Mouse (Mus musculus) lung, postnatal 36 days (tissue): ENCODE data around the gene Cdc40.
"Not testable (repeated sequence)": the region's sequence is repeated elsewhere in the genome, so short reads cannot be mapped to it uniquely, and the experiment has no call there.

Source experiments
- DNase-seq: peaks from one replicate; pipeline ENCODE4 v3.0.0; 2022; ENCODE audit warnings: mixed read lengths

Gene Cdc40

GRCm38 (mm10) chr10:40857599-40857998 lies 25.5 kb downstream of the Cdc40 start:
- no peak for DNase-seq

DNA sequence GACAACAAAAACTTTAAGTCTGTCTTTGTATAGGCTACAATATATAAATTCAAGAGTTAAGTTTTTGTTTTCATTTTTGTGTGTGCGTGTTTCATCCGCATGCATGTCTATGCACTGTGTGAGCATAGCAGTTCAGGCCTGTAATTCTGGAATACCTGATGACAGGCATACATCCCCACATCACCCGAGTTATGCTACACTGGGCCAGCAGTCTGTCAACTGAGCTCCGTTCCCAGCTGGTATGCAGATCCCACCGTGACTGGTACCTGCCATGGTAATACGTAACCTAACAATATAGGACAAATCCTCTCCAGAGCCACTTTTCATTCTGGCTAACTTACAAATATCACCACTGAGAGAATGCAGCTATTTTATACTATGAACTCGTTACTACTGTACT lies 26.4 kb downstream of the Cdc40 start:
- DNase-seq: no peak

DNA sequence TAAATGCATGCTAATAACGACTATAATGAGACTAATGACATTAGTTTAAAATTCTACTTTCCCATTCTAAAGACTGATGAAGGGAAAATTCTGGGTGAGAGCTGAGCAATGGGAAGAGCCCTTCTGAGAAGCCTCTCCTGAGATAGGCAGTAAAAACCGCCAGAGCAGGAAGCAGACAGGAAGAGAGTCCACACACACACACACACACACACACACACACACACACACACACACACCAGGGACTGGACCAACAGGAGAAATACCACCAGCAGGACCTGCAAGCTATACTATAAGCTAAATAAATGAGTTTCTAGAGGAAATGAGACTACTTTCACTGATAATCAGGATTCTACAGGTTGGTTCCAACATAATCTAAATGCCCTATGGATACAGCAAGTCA lies 27.5 kb downstream of the Cdc40 start:
- DNase-seq: peak; percentile 13

DNA sequence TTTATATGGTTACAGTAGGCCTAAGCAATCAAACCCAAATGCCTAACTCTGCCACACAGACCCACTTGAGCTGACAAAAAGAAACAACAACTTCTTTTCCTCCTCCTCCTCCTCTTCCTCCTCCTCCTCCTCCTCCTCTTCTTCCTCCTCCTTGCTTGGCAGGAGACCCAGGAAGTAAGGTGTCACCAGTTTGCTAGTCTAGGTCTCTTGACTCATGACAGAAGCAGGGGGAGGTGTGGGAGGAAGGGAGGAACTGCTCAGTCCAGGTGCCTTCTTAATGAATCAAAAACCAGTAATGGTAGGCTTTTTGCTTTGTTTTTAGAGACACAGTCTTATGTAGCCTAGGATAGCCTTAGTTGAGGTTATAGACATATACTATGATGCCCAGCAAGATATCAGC lies 32.0 kb downstream of the Cdc40 start:
- DNase-seq: no peak

GRCm38 (mm10) chr10:40850644-40851043 lies 32.5 kb downstream of the Cdc40 start:
- DNase-seq: no peak

GRCm38 (mm10) chr10:40847176-40847874 lies 35.8 kb downstream of the Cdc40 start:
- DNase-seq: no peak

DNA sequence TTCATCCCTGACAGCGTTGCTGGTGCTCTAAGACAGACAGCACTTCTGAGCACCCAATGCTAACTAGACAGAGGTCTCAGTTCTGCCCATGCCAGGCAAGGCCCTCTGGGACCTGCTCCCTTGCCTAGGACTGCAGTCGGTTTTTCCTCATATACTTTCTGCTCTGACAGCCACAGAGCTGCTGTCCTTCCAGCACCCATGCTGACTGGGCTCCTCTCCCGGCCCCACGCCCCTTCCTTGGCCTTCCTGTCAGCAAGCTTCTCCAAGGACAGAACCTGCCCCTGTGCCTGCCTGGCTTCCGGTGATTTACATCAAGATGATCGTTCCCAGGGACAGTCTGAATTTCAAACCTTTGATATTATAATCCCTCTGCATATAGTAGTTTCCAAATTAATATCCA lies 37.5 kb downstream of the Cdc40 start:
- DNase-seq: no peak

DNA sequence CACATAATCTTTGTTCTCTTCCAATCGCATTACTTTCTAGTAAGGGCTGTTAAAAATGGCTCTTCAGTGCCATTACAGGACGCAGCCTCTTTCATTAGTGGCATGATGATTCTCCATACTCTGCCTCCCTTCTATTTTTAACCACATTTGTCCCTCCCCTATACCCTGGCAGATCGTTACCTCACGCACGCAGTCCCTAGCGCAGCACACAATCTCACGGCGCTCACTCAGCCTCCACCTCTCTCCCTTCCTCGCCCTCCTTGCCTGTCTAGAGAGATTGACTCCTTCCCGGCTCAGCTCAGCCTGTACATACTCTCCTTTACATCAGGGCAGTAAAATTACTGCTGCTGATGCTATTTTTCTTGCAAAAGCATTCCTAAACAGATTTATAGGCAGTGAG lies 38.6 kb downstream of the Cdc40 start:
- no peak for DNase-seq

DNA sequence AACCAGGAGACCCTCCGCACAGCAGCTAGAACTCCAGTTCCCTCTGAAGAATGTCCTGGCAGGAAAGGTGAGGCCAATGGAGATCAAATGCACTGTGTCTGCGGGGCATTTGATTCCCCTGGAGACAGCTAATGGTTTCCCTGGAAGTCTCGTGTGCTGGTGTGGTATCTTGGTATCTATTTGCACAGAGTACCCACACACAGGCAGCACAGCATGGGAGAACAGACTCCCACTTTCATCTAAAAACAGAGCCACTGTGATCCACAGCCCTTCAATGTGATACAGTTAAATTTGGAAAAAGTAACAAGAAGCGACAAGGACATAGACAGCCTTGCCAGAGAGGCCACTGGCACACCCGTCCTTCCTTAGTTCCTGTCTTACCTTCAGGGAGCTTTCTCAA lies 39.3 kb downstream of the Cdc40 start:
- no peak for DNase-seq

GRCm38 (mm10) chr10:40840086-40840485 lies 43.0 kb downstream of the Cdc40 start:
- DNase-seq: no peak

GRCm38 (mm10) chr10:40831267-40831666 lies 51.8 kb downstream of the Cdc40 start:
- DNase-seq: no peak

DNA sequence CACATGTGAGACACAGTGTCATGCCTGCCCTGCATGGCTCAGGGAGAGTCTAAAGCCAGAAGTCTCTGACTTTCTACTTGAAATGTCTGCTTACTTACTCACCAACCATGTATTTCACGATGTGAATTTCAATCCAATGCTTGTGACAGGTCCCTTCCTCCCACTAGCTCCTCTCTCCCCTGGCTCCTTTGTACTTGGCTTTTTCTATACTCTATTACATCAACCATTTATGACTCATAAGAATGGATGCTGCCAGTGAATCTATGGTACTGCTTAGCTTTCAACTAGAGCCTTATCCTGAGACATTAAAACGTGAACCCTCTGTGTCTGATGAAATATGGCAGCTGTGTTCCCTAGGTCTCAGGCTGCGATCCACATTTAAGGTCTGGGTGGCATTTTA lies 52.8 kb downstream of the Cdc40 start:
- no peak for DNase-seq

DNA sequence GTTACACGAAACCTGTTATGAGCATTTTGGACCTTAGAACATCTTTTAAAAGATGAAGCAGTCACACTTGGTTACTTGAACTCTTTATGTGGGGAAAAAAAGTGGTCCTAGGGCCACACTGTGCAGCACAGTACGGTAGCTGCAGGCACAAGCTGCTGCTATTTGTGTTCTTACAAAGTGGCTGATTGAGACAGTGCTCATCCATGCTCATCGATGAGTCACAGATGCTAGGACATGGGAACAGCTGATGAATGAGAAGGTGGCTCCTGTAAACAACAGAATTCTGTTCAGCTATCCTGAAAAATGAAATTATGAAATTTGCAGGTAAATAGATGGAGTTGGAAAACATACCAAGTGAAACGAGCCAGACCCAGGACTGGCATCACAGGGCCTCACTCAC lies 55.4 kb downstream of the Cdc40 start:
- DNase-seq: no peak

GRCm38 (mm10) chr10:40825952-40826351 lies 57.2 kb downstream of the Cdc40 start:
- DNase-seq: no peak

- DNase-seq: no peak
Observed at GRCm38 (mm10) chr10:40816471-40816870, 66.6 kb downstream of the Cdc40 start.

- no peak for DNase-seq
Observed at GRCm38 (mm10) chr10:40813627-40814026, 69.5 kb downstream of the Cdc40 start.

- not testable (repeated sequence) for DNase-seq
Observed at GRCm38 (mm10) chr10:40809411-40809910, 73.7 kb downstream of the Cdc40 start.

- no peak for DNase-seq
Observed at GRCm38 (mm10) chr10:40806221-40806620, 76.9 kb downstream of the Cdc40 start.

- no peak for DNase-seq
Observed at GRCm38 (mm10) chr10:40805221-40805620, 77.9 kb downstream of the Cdc40 start.

- DNase-seq: no peak
Observed at GRCm38 (mm10) chr10:40792115-40792514, 91.0 kb downstream of the Cdc40 start.

DNA sequence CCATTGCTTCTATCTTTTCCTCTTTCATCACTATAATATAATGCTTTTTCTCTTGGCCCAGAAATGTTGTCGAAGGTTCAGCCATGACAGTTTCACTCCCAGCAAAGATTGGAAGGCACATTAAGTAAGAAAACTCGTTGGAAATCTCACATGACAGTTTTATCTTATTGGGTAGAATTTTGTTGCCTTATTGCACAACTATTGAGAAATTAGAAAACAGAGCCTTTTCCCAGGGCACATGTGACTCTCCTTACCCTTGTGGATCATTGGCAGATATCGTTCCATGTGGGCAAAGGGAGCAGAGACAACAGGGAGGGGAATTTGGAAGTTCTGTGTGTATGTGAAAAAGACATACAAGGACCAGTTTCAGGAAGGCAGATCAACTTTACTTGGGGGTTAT lies 92.7 kb downstream of the Cdc40 start:
- no peak for DNase-seq
